Mouse (Mus musculus) stomach, embryonic 15.5 days (tissue): Measurements from ENCODE around the gene Rgs10. TPM values are rescaled to one million over a fixed set of nuclear protein-coding genes. Genes with fewer than 3 reads are reported as not detected.

Experiments used
- ATAC-seq: fragments of 200-750 bp; cut with Nextera tagmentation; 2 replicates; pipeline ENCODE4 v1.8.0; 2017; ENCODE audit warnings: low read depth, moderate number of reproducible peaks, moderate TSS enrichment; ENCODE audit not compliant: insufficient read depth, low FRiP score
- H3K27ac ChIP-seq: fragments of 300-500 bp; sonication (generic); 2 replicates; pipeline ENCODE4 v1.5.1; 2015; ENCODE audit warnings: mild to moderate bottlenecking, inconsistent platforms
- H3K27me3 ChIP-seq: fragments of 300-500 bp; sonication (generic); replicated peaks from 2 replicates; pipeline ENCODE4 v1.6.1; 2015; ENCODE audit warnings: inconsistent platforms
- H3K36me3 ChIP-seq: fragments of 300-500 bp; sonication (generic); 2 replicates; pipeline ENCODE4 v1.6.1; 2015; ENCODE audit warnings: inconsistent platforms
- H3K4me1 ChIP-seq: fragments of 300-500 bp; sonication (generic); 2 replicates; pipeline ENCODE4 v1.6.1; 2015; ENCODE audit warnings: inconsistent platforms
- H3K4me2 ChIP-seq: fragments of 300-500 bp; sonication (generic); 2 replicates; pipeline ENCODE4 v1.6.1; 2015; ENCODE audit warnings: mild to moderate bottlenecking, inconsistent platforms
- H3K4me3 ChIP-seq: fragments of 300-500 bp; sonication (generic); replicated peaks from 2 replicates; pipeline ENCODE4 v1.5.1; 2015; ENCODE audit warnings: inconsistent platforms
- H3K9ac ChIP-seq: fragments of 300-500 bp; sonication (generic); 2 replicates; pipeline ENCODE4 v1.6.1; 2015; ENCODE audit warnings: inconsistent platforms
- H3K9me3 ChIP-seq: fragments of 300-500 bp; sonication (generic); 2 replicates; pipeline ENCODE4 v1.6.1; 2016; ENCODE audit warnings: inconsistent platforms
- WGBS: fragments of 180-500 bp; shearing (Covaris S2); methylation state at CpG from one replicate; pipeline ENCODE4 v1.1.7; 2015; 5-methylcytosine and 5-hydroxymethylcytosine counted together
- polyA plus RNA-seq: library from polyadenylated mRNA; unstranded; fragments of >200 nt; fragmentation: Nextera tagmentation; extraction: Ambion mirVana; gene quantifications from 2 replicates; pipeline ENCODE4 v1.2.1, GENCODE M21; 2015

The Rgs10 gene
- polyA plus RNA-seq, 1 experiment from 2014 or later, result 25.7 TPM

DNA sequence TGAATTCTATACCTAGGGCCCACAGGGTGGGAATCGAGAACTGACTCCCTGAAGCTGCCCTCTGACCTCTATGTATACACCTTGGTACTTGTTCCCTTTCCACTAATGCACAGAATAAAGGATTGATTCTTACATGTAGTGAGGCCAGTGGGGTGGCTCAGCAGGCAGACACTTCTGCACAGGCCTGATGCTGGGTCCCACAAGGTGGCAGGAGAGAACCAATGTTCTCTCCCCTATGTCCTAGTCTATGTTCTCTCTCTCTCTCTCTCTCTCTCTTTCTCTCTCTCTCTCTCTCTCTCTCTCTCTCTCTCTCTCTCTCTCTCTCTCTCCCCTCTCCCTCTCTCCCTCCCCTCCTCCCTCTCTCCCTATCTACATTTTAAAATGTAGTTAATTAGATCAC lies 14.7 kb upstream of the Rgs10 start:
- no peaks in the 10 kb centered on the region for H3K9me3 ChIP-seq
- no peak overlapping the region for H3K9ac ChIP-seq
- ATAC-seq, result no peak
- H3K36me3 ChIP-seq, result no peaks in the 10 kb centered on the region
- no peak overlapping the region for H3K4me3 ChIP-seq
- H3K27ac ChIP-seq, result no peak overlapping the region
- H3K4me2 ChIP-seq, result no peak overlapping the region
- whole genome bisulfite sequencing, result 46% methylated on average over 1 of the region's 1 CpGs
- no peaks in the 10 kb centered on the region for H3K4me1 ChIP-seq
- no peaks in the 10 kb centered on the region for H3K27me3 ChIP-seq

DNA sequence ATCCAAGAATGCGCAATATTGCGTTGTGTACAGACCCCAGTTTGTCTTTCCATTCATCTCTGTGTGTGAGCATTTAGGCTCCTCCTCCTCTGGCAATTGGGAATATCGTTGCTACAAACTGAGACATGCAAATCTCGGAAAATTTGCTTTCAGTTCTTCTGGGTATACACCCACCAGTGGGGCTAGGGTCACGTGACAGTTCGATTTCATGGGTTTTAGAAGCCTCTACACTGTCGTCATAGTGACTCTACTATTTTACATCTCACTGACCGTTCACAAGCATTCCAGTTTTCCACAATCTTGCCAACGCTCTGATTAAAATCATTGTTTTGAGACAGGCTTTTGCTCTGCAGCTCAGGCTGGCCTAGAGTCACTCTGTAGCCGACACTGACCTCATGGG lies 14.0 kb upstream of the Rgs10 start:
- WGBS, result 69% methylated on average over 10 of the region's 10 CpGs
- Histone ChIP-seq H3K36me3 (no peaks in the 10 kb centered on the region), H3K27ac (no peak overlapping the region), H3K9me3 (no peaks in the 10 kb centered on the region), H3K27me3 (no peaks in the 10 kb centered on the region), H3K4me1 (no peaks in the 10 kb centered on the region), H3K4me2 (no peak overlapping the region), H3K9ac (no peak overlapping the region), H3K4me3 (no peak overlapping the region)
- ATAC-seq, result no peak

DNA sequence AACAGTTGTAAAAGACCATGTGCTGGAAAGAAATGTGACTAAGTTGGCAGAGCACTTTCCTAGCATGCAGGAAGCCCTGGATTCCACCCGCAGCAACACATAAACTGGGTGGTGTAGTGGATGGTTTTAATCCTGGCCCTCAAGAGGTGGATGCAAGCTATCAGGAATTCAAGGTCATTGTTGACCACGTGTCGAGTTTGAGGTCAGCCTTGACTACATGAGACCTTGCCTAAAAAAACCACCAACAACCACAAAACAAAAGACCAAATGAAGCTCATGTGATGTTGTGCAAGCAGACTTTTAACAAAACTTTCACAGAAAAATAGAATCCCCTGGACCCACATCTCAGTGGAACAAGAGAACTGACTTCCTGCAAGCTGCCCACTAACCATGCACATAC lies 3.9 kb upstream of the Rgs10 start:
- peaks cover 12% of the 10 kb centered on the region for H3K4me1 ChIP-seq
- no peak for ATAC-seq
- H3K4me3 ChIP-seq, result no peak overlapping the region
- H3K36me3 ChIP-seq, result no peaks in the 10 kb centered on the region
- H3K4me2 ChIP-seq, result no peak overlapping the region
- 69% methylated on average over 3 of the region's 3 CpGs for WGBS
- H3K27ac ChIP-seq, result no peak overlapping the region
- peaks cover 30% of the 10 kb centered on the region for H3K27me3 ChIP-seq
- H3K9ac ChIP-seq, result no peak overlapping the region
- no peaks in the 10 kb centered on the region for H3K9me3 ChIP-seq

DNA sequence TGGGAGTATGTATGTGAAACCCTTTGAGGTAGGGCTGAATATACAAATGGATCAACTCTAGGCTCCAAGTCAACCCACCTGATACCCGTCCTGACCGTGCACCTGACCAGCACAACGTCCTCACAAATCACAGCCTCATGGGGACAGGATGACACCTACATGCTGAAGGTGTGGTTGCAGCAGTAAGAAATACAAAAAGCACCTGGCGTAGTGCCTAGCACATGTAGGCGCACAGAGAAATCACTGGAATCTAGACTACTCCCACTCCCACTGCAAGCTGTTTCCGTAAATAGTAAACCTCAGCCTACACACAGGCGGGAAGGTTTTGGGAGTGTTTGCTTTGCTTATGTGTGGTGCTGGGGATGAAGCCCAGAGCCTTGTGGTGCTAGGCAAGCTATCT lies 3.1 kb upstream of the Rgs10 start:
- H3K9ac ChIP-seq, result no peak overlapping the region
- H3K27me3 ChIP-seq, result peaks cover 38% of the 10 kb centered on the region
- H3K36me3 ChIP-seq, result no peaks in the 10 kb centered on the region
- no peaks in the 10 kb centered on the region for H3K9me3 ChIP-seq
- 75% methylated on average over 7 of the region's 7 CpGs for WGBS
- no peak overlapping the region for H3K4me3 ChIP-seq
- no peak for ATAC-seq
- H3K4me2 ChIP-seq, result no peak overlapping the region
- H3K27ac ChIP-seq, result no peak overlapping the region
- H3K4me1 ChIP-seq, result peaks cover 14% of the 10 kb centered on the region

DNA sequence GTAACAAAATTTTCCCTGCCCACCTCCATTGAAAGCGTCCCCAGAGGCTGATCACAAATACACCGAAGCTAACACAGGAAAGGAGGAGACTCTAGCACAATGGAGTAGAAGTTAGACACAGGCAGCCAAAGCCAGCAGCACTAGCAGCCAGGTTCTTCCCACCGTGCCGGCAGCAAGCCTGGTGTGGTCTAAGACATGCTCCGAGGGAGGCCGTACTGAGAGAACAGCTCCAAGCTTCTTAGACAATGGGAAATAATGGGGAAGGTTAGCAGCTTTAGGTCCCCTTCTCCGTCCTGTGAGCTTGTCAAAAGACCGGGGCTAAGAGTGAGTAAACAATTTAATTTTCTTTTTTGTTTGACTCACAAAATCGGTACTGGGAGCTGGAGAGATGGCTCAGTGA lies 1.1 kb upstream of the Rgs10 start:
- Histone ChIP-seq H3K36me3 (no peaks in the 10 kb centered on the region), H3K4me3 (no peak overlapping the region), H3K27me3 (peaks cover 51% of the 10 kb centered on the region), H3K9me3 (no peaks in the 10 kb centered on the region), H3K9ac (no peak overlapping the region), H3K4me1 (peaks cover 14% of the 10 kb centered on the region), H3K27ac (no peak overlapping the region), H3K4me2 (no peak overlapping the region)
- ATAC-seq, result no peak
- WGBS, result 21% methylated on average over 9 of the region's 9 CpGs

DNA sequence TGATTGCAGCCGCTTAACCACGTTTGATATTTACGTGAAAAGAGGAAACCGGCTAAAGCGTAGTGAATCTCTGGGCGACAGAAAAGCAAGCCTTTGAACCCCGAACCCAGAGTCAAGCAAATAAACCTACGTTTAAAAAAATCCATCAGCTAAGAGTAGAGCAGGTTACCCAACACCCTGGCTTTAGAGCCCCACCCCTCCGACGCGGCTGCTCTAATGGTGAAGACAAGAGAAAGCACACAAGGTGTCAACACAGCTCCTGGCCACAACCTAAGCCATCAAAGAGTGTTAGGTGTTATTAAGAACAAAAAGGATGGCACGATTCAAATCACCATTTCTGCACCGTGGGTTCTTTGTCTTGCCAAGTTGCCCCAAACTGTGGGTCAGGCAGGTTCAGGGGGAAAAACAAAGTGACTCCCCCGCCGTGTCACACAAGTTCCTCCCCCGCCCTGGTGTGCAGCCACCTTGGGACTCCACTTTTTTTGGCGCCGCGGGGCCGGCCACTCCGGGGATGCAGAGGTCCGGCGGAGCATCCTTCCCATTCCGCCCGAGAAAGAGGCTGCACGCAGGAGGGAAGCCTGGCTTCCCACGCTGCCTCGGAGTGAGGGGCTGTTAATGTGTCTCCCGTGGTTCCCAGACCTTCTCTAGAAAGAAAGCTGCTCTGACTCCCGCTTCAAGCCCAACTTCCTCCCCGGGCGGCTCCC lies 1.2 kb downstream of the Rgs10 start:
- Histone ChIP-seq H3K27me3 (peaks cover 61% of the 10 kb centered on the region), H3K9me3 (no peaks in the 10 kb centered on the region), H3K9ac (peak overlapping the region; percentile 63), H3K4me2 (peak overlapping the region; percentile 99), H3K27ac (no peak overlapping the region), H3K4me3 (peak overlapping the region; percentile 75), H3K36me3 (no peaks in the 10 kb centered on the region), H3K4me1 (peaks cover 14% of the 10 kb centered on the region)
- ATAC-seq, result no peak
- 2% methylated on average over 32 of the region's 32 CpGs for WGBS

DNA sequence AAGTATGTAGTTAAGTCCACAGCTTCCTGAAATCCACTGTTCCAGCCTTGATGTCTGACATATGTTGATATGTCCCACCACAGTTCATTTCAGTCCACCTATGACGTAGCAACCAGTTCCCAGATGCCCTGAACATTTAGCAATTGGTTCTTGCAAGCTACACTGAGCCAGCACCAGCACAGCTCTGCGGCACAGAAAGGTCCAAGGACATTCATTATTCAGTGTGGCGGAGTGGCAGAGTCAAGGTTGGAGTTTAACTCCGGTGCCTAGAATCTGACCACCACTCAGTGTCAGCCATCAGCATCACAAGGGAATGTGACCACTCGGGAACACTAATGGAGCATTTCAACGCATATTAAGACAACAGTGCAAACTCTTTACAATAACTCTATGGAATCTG lies 1.9 kb downstream of the Rgs10 start:
- Histone ChIP-seq H3K4me1 (peaks cover 14% of the 10 kb centered on the region), H3K27ac (no peak overlapping the region), H3K9ac (no peak overlapping the region), H3K36me3 (no peaks in the 10 kb centered on the region), H3K9me3 (no peaks in the 10 kb centered on the region), H3K27me3 (peaks cover 61% of the 10 kb centered on the region), H3K4me3 (peak overlapping the region; percentile 75), H3K4me2 (peak overlapping the region; percentile 99)
- WGBS, result 57% methylated on average over 6 of the region's 6 CpGs
- no peak for ATAC-seq

DNA sequence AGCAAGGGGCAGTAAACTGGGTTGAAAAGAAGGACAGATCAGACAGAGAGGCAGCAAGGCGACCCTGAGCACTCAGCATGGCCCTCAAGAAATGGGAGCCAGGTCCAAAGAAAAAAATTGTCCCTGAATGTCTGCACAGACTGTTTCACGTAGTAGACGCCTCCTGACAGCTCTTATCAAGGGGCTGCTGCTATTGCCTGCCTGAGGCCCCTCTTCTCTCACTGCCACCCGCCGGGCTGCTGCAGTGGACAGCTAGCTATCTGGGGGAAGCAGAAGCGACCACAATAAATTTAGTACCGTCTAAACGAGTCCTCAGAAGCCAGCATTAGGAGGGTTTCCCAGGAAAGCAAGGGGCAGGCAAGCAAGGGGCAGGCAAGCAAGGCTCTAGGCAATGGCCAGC lies 4.1 kb downstream of the Rgs10 start:
- no peaks in the 10 kb centered on the region for H3K36me3 ChIP-seq
- H3K9me3 ChIP-seq, result no peaks in the 10 kb centered on the region
- peaks cover 14% of the 10 kb centered on the region for H3K4me1 ChIP-seq
- H3K27ac ChIP-seq, result no peak overlapping the region
- ATAC-seq, result peak; percentile 25; the same call in 1 of the 2 replicates
- 45% methylated on average over 8 of the region's 8 CpGs for WGBS
- no peak overlapping the region for H3K4me2 ChIP-seq
- H3K9ac ChIP-seq, result no peak overlapping the region
- H3K4me3 ChIP-seq, result no peak overlapping the region
- H3K27me3 ChIP-seq, result peaks cover 47% of the 10 kb centered on the region

DNA sequence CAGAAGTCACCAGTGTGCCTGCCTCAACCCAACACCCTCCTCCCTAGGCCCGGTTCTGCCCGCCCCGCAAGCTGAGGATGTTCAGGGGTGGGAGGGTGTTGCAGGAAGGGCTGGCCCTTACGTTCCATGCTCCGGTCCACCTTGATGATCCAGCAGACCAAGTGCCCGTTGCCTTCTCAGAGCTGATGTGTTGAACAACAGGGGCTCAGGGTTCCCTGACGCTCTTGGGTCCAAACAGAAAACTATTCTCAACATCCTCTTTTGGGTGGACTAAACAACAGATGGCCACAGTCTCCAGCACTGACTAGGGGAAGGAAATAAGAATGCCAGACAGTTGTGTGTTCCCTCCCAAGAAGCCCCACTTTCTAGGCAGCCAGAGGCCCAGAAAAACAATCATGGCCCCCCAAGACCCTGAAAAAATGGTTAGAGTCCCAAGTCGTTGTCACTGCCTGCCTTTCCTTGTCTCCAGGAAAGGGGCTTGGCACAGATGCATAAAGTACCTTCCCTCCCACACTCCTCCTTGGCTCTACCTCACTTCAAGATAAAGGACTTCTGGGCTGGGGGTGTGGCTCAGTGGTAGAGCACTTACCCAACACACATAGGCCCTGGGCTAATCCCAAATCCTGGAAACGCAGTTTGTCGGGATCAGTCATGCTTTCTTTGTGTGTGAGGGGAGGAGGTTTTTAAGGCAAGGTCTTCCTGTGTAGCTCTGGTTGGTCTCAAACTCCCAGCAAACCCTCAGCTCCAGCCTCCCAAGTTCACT lies 6.3 kb downstream of the Rgs10 start:
- Histone ChIP-seq H3K4me2 (no peak overlapping the region), H3K9ac (no peak overlapping the region), H3K9me3 (no peaks in the 10 kb centered on the region), H3K27ac (no peak overlapping the region), H3K27me3 (peaks cover 28% of the 10 kb centered on the region), H3K4me1 (no peaks in the 10 kb centered on the region; the same call in 1 of the 2 replicates), H3K36me3 (no peaks in the 10 kb centered on the region), H3K4me3 (no peak overlapping the region)
- ATAC-seq, result no peak
- WGBS, result 67% methylated on average over 10 of the region's 10 CpGs

DNA sequence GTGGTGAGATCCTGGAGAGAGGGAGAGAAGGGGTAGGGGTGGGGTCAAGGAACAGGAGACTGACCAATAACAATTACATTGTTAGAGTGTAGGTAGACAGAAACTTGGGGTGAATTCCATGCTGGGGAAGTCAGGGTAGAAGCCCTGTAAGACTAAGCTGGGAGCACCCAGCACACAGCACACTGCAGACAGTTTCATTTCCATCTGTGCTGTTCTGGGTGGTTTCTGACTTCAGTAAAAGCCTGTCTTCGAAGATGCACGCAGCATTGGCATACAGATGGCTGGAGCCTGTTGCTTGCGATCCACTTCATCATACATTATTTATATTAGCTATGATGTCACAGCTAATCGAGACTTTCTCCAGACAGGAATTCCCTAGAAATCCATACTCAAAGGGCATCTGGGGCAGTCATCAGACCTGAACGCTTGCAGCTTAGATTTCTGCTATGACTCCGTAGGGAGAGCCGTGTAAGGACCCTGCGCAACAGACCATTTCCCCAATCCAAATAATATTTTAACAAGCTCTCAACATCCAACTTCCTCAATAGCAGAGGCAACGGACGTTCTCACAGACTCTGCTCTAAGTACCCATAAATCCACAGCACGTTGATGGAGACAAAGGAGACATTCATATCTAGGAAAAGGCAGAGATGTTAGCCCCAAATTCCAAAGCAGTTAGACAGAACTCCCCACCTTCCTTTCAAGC lies 7.7 kb downstream of the Rgs10 start:
- H3K27me3 ChIP-seq, result peaks cover 17% of the 10 kb centered on the region
- no peaks in the 10 kb centered on the region for H3K36me3 ChIP-seq
- 56% methylated on average over 11 of the region's 11 CpGs for WGBS
- no peak overlapping the region for H3K27ac ChIP-seq
- no peak overlapping the region for H3K4me3 ChIP-seq
- H3K9ac ChIP-seq, result no peak overlapping the region
- H3K9me3 ChIP-seq, result no peaks in the 10 kb centered on the region
- no peak overlapping the region for H3K4me2 ChIP-seq
- no peak for ATAC-seq
- no peaks in the 10 kb centered on the region for H3K4me1 ChIP-seq

DNA sequence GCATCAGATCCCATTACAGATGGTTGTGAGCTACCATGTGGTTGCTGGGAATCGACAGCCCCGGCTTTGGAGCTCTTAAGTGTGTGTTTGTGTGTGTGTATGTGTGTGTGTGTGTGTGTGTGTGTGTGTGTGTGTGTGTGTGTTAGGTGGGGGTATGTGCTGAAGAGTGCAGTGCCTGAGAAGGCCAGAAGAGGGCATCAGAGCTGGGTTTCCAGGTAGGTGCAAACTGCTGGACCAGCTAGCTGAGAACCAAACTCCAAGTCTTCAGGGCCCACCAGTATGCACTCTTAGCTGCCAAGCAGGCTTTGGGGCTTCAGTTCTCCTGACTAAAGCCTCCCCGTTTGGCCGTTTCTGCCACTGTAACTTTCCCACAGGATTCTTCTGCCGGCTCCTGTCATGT lies 10.3 kb downstream of the Rgs10 start:
- Histone ChIP-seq H3K27me3 (no peaks in the 10 kb centered on the region), H3K36me3 (no peaks in the 10 kb centered on the region), H3K9ac (no peak overlapping the region), H3K4me2 (no peak overlapping the region), H3K4me1 (peaks cover 8% of the 10 kb centered on the region; the same call in 1 of the 2 replicates), H3K9me3 (no peaks in the 10 kb centered on the region), H3K4me3 (no peak overlapping the region), H3K27ac (no peak overlapping the region)
- 78% methylated on average over 5 of the region's 5 CpGs for WGBS
- no peak for ATAC-seq

DNA sequence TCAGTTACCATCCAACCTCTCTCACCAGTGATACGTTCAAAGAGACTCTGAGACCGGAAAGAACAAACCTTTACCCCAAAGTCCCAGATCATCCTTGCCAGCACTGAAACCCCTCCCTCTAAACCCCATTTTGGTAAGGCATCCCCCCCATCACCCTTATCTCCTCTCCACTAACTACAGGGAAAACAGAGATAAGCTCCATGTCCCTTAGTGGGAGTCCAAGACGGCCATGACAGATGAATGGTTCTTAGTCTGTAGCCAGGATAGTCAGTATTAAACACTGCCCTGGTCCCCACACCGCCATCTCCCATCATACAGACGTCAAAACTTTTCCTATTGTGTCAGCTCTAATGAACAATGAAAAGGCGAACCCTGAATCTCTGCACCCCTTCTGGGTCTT lies 14.6 kb downstream of the Rgs10 start:
- no peak for ATAC-seq
- H3K27me3 ChIP-seq, result no peaks in the 10 kb centered on the region
- H3K4me3 ChIP-seq, result no peak overlapping the region
- H3K9ac ChIP-seq, result no peak overlapping the region
- no peak overlapping the region for H3K27ac ChIP-seq
- 65% methylated on average over 6 of the region's 6 CpGs for WGBS
- H3K9me3 ChIP-seq, result no peaks in the 10 kb centered on the region
- peaks cover 8% of the 10 kb centered on the region; the same call in 1 of the 2 replicates for H3K4me1 ChIP-seq
- H3K4me2 ChIP-seq, result no peak overlapping the region
- H3K36me3 ChIP-seq, result no peaks in the 10 kb centered on the region; the same call in 1 of the 2 replicates
